8 mouse cellular contexts compared by ENCODE assay signal in genomic region chr11:3983291-3983862, GRCm38 (mm10). TPM values are rescaled to one million over a fixed set of nuclear protein-coding genes. Genes with fewer than 3 reads are reported as not detected.
A peak's percentile ranks its signal among the peaks of the same experiment; 100 is the strongest.
DNase-seq lines count a peak whose midpoint lies in the region; ATAC-seq and TF ChIP-seq lines count a peak whose summit lies in the region.

Gal3st1 (plus strand) TSS chr11:3983636.

- 0 out of 2 replicates have a peak, but pooled peaks cover 3% of the 10 kb centered on the region for H3K27me3 ChIP-seq in forebrain, embryonic 16.5 days (replicated peaks; ENCODE audit: control insufficient read depth, insufficient read depth, low read length)
- peaks cover 10% of the 10 kb centered on the region for H3K27me3 ChIP-seq in liver, postnatal 0 days (ENCODE audit: insufficient read depth, low read length)

- peaks cover 11% of the 10 kb centered on the region for H3K36me3 ChIP-seq in forebrain, embryonic 16.5 days (ENCODE audit: control insufficient read depth, insufficient read depth)
- H3K36me3 ChIP-seq in liver, postnatal 0 days (replicated peaks; ENCODE audit: insufficient read depth, low read length) = peaks cover 16% of the 10 kb centered on the region

- TF ChIP-seq CTCF in liver, postnatal 0 days (IDR thresholded peaks at IDR 0.05; ENCODE audit: low read depth) = no peak

- ATAC-seq in forebrain, embryonic 16.5 days = peak; percentile 52; the same call in 1 of the 2 replicates
- ATAC-seq in liver, postnatal 0 days = peak; percentile 83

- H3K4me3 ChIP-seq in forebrain, embryonic 16.5 days (replicated peaks; ENCODE audit: low read length) = peak within 1 kb of the TSS; percentile 40
- peak within 1 kb of the TSS; percentile 42 for H3K4me3 ChIP-seq in liver, postnatal 0 days (ENCODE audit: low read depth, low read length)

- H3K9ac ChIP-seq in forebrain, embryonic 16.5 days (replicated peaks; ENCODE audit: low read depth, low read length) = peak within 1 kb of the TSS; percentile 57
- H3K9ac ChIP-seq in liver, postnatal 0 days (replicated peaks) = peak within 1 kb of the TSS; percentile 51

- DNase-seq in layer of hippocampus, adult 11-12 months (ENCODE audit: low spot score) = peak; percentile 55
- no peak for DNase-seq in layer of hippocampus, adult 9-10 months (ENCODE audit: low spot score)
- no peak for DNase-seq in large intestine, adult 2 months (ENCODE audit: low read depth, low spot score)
- DNase-seq in liver, postnatal 0 days = peak; percentile 64
- DNase-seq in right cerebral cortex, adult 18-20 months = peak; percentile 56
- DNase-seq in natural killer cell, adult 2 months (ENCODE audit: low spot score in 2 of 2) = no peak
- DNase-seq in adrenal gland, postnatal 4 days (ENCODE audit: low spot score in 2 of 2) = no peak

- no peak for TF ChIP-seq EP300 in liver, postnatal 0 days (IDR thresholded peaks at IDR 0.05; ENCODE audit: low read depth)

- 0% methylated on average over 8 of the region's 37 CpGs for WGBS in forebrain, embryonic 16.5 days
- under 1% methylated on average over 35 of the region's 37 CpGs for WGBS in large intestine, adult 2 months
- WGBS in liver, postnatal 0 days (ENCODE audit: insufficient replicate concordance) = 3% methylated on average over 34 of the region's 37 CpGs

- H3K27ac ChIP-seq in forebrain, embryonic 16.5 days (ENCODE audit: low read length) = no peak within 1 kb of the TSS
- peak within 1 kb of the TSS; percentile 80 for H3K27ac ChIP-seq in liver, postnatal 0 days (ENCODE audit: low read depth)

- no peaks in the 10 kb centered on the region for H3K9me3 ChIP-seq in forebrain, embryonic 16.5 days (ENCODE audit: control insufficient read depth, low read length)
- no peaks in the 10 kb centered on the region for H3K9me3 ChIP-seq in liver, postnatal 0 days (ENCODE audit: low read length)

- peak within 1 kb of the TSS; percentile 59 for H3K4me2 ChIP-seq in forebrain, embryonic 16.5 days (ENCODE audit: low read length)
- H3K4me2 ChIP-seq in liver, postnatal 0 days (ENCODE audit: low read depth, low read length) = peak within 1 kb of the TSS; percentile 59

- peaks cover 7% of the 10 kb centered on the region for H3K4me1 ChIP-seq in forebrain, embryonic 16.5 days (replicated peaks; ENCODE audit: control insufficient read depth, insufficient read depth, low read length)
- peaks cover 12% of the 10 kb centered on the region; the same call in 1 of the 2 replicates for H3K4me1 ChIP-seq in liver, postnatal 0 days (ENCODE audit: insufficient read depth)

RNA-seq across cellular contexts. Expression of gene Gal3st1, which starts in this region (rescaled TPM):
- polyA plus RNA-seq in forebrain, embryonic 16.5 days (2015; fragmentation: Nextera tagmentation; extraction: Ambion mirVana) = 1.6 and 2.6 TPM in 2 replicates
- 44.4 and 68.9 TPM in 2 replicates for polyA plus RNA-seq in large intestine, adult 2 months (2012; rRNA removed)
- polyA plus RNA-seq in liver, postnatal 0 days (2015; fragmentation: Nextera tagmentation; extraction: Ambion mirVana) = 7.5 and 8.5 TPM in 2 replicates
- total RNA-seq in adrenal gland, postnatal 4 days (2021) = 1 to 10 TPM; 2.0 to 3.0 TPM

Comparison
In these comparisons a context has a peak if more than half of its experiments do, and no peak if none do; other contexts are left out.
1. DNase-seq: peak in layer of hippocampus, adult 11-12 months (single experiment), liver, postnatal 0 days (single experiment) and right cerebral cortex, adult 18-20 months (single experiment); none in layer of hippocampus, adult 9-10 months (single experiment), large intestine, adult 2 months (single experiment), natural killer cell, adult 2 months (0 of 2) and adrenal gland, postnatal 4 days (0 of 2).